Mouse (Mus musculus): ENCODE measurements around the gene Tbrg1.

Tbrg1 gene

DNA sequence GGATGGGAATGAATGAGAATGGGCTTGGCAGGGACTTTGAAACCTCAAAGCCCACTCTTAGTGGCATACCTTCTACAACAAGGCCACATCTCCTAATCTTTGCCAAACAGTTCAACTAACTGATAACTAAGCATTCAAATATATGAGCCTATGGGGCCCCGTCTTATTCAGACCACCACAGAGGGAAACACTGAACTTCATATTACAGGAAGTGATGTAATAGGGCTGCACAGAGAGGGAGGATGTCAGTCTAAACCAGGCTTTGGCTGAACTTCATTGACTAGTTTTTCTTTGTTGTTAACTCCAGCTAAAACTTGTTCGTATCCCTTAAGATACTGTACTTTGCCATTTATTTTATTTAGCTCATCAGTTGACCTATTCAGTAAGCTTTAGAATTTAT is 27.2 kb downstream of the Tbrg1 start:
- no peak for DNase-seq (ENCODE audit: low spot score in 2 of 2)

DNA sequence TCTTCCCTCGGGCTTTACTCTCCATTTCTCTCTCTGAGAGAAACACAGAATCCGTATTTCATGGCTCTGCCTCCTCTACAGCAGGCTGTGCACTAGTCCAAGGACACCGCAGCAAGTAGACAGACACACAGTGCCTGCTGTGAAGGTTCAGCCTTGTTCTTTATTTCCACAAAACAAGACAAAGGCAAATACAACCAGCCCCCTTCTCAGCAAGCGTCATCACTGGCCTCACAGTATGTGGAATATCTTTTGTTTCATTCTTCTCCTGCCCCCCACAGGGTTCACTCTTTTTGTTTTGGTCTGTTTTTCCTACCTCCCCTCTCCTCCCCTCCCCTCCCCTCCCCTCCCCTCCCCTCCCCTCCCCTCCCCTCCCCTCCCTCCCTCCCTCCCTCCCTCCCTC is 28.5 kb downstream of the Tbrg1 start:
- no peak for DNase-seq (ENCODE audit: low spot score in 2 of 2)

DNA sequence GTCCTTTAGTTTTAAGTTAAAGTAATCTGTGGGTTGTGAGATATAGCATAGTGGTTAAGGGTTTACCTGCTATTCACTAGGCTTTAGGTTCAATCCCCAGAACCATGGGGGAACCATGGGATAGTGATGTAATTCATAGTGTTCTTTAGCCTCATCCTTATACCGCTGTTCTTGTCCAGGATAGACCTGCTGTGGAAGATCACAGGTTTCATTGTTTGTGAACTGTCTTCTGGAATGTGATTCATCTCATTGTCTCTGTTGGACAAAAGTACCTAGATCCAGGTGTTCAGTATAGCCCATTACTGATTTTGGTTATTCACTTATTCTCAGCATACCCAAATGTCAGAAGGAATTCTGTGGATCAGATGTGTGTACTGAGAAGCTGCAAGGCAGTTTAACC is 29.8 kb downstream of the Tbrg1 start:
- no peak for DNase-seq (ENCODE audit: low spot score in 2 of 2)

GRCm38 (mm10) chr9:37626103-37626567 is 31.0 kb downstream of the Tbrg1 start:
- DNase-seq (ENCODE audit: low spot score in 2 of 2) = no peak

DNA sequence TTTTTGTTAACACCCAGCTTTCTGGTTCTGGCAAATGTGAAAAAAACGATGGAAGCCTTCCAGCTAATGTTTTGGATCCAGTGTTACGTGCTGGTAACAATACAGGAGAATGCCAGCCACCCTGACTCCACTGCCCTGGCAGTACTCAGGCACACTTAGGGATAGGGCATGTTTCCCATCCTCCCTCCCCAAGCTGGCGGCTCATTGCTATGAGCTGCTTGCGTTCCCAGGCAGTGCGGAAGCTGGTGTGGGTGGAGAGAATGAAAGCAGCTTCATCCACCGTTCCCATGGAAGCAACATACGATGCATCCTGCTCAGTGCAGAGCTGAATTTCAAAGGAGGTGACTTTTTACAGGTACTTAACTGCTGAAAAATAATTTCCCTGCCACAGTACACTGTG is 31.5 kb downstream of the Tbrg1 start:
- no peak for DNase-seq (ENCODE audit: low spot score in 2 of 2)

GRCm38 (mm10) chr9:37625129-37625528 is 32.0 kb downstream of the Tbrg1 start:
- no peak for DNase-seq (ENCODE audit: low spot score in 2 of 2)

GRCm38 (mm10) chr9:37624502-37624901 is 32.6 kb downstream of the Tbrg1 start:
- DNase-seq (ENCODE audit: low spot score in 2 of 2) = no peak

DNA sequence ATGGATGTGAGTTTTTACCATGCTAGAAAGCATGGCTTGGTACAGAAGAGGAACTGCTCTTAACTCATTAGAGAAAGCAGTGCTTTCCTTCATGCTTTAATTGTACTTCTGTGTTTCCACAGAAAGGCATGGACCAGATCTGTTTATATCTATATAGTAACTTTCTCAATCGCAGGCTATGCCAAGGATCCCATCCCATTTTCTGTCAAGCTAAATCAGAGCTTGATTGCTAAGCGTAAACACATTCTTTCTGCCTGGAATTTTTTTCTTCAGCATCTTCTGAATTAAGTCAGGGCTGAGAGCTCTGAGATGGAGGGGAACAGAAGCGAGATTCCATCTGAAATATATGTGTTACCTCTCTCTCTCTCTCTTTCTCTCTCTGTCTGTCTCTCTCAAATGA is 33.1 kb downstream of the Tbrg1 start:
- DNase-seq (ENCODE audit: low spot score in 2 of 2) = no peak

DNA sequence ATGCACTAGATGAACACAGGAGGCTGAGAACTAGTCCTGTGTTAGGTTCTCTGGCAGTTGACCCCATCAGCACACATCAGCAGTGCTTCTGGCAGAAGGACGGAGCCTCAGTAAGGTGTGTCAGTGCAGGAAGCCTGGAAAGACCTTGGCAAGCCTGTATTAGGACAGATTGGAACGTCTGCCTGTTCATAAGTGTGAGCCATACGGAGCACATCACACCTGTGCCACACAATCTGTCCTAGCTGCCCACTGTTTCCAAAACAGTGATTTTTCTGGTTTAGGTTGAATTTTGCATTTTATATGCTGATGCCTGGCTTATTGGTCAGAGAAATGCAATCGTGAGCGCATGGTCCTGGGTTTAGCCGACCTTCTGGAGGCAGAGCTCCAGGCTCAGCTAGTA is 35.8 kb downstream of the Tbrg1 start:
- DNase-seq (ENCODE audit: low spot score in 2 of 2) = no peak

DNA sequence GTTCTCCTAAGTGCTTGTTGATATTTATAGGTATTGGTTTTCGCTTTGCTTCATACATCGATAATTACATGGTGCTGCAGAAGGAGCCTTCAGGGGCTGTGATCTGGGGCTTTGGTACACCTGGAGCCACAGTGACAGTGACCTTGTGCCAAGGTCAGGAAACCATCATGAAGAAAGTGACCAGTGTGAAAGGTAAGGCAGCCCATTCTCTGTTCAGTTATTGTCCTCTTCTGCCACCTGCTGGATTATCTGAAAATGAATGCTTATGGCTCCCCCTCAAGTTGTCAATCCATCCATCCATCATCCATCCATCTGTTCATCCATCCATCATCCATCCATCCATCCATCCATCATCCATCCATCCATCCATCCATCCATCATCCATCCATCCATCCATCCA is 40.3 kb downstream of the Tbrg1 start:
- no peak for DNase-seq (ENCODE audit: low spot score in 2 of 2)

- no peak for DNase-seq (ENCODE audit: low spot score in 2 of 2)
Measured at GRCm38 (mm10) chr9:37615220-37615619, 41.9 kb downstream of the Tbrg1 start.

- no peak for DNase-seq (ENCODE audit: low spot score in 2 of 2)
Measured at GRCm38 (mm10) chr9:37614316-37614715, 42.8 kb downstream of the Tbrg1 start.

GRCm38 (mm10) chr9:37613911-37614280 is 43.2 kb downstream of the Tbrg1 start:
- DNase-seq (ENCODE audit: low spot score in 2 of 2) = no peak

- DNase-seq (ENCODE audit: low spot score in 2 of 2) = peak; percentile 83 to 90
Measured at GRCm38 (mm10) chr9:37613182-37613910, 43.8 kb downstream of the Tbrg1 start, which contains the start of gene Spa17. Gene Spa17, minus strand, starts transcription at chr9:37613722.

DNA sequence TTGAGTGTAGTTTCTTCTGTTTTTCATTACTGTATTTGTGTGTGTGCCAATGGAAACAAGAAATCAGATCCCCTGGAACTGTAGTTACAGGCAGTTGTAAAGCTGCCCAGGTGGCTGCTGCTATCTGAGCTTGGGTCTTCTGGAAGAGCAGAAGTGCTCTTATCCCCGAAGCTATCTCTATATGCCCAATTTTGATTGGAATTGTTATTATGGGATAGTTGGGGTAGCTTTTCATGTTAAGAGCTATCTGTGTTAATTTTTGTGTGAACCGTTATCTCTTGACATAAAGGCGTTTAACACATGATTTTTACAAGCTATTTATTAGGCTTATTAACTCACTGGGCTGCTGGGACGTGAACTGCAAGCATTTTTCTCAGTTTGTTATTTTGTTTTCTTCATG is 47.6 kb downstream of the Tbrg1 start:
- no peak for DNase-seq (ENCODE audit: low spot score in 2 of 2)

DNA sequence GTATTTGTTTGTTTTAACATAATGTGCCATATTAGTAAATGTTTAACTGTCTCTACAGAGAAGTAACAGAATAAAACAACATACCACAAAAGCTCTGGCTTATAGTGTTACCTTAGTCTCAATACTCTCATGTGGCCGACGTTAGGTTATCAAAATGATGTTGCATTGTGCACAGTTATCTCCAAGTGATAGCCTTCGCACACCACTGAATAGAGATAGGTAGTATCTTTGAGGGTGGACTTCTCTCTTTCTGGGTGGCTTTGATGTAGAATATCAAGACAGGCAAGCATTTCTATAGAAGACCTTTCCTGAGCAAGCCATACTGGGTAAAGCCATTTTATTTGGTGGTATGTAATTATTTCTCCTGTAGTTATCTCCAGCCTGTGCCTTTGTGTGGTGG is 52.0 kb downstream of the Tbrg1 start:
- no peak for DNase-seq (ENCODE audit: low spot score in 2 of 2)

- no peak for DNase-seq (ENCODE audit: low spot score in 2 of 2)
Measured at GRCm38 (mm10) chr9:37600538-37601205, 56.4 kb downstream of the Tbrg1 start.
